Mouse (Mus musculus): Measurements from ENCODE around the gene Lpcat1. TPM values are rescaled to one million over a fixed set of nuclear protein-coding genes. Genes with fewer than 3 reads are reported as not detected.

Gene Lpcat1
- polyA plus RNA-seq, 1 experiment = 3.8 TPM

- peaks cover 77% of the 10 kb centered on the region for H3K36me3 ChIP-seq (replicated peaks; ENCODE audit: low read length)
- H3K27me3 ChIP-seq (replicated peaks) = no peaks in the 10 kb centered on the region
- no peak overlapping the region for H3K4me3 ChIP-seq (replicated peaks)
- TF ChIP-seq FLI1 (IDR thresholded peaks at IDR 0.05; ENCODE audit: low read length) = no peak
- no peaks in the 10 kb centered on the region for H3K9me3 ChIP-seq
- peaks cover 47% of the 10 kb centered on the region for H3K4me1 ChIP-seq
Measured at GRCm38 (mm10) chr13:73505686-73506467, 38.9 kb downstream of the Lpcat1 start.

- H3K27me3 ChIP-seq (replicated peaks) = no peaks in the 10 kb centered on the region
- H3K9me3 ChIP-seq = no peaks in the 10 kb centered on the region
- TF ChIP-seq FLI1 (IDR thresholded peaks at IDR 0.05; ENCODE audit: low read length) = no peak
- no peak for TF ChIP-seq GATA1 (IDR thresholded peaks at IDR 0.05; ENCODE audit: borderline replicate concordance, low read length)
- H3K36me3 ChIP-seq (replicated peaks; ENCODE audit: low read length) = peaks cover 88% of the 10 kb centered on the region
- no peak overlapping the region for H3K4me3 ChIP-seq (replicated peaks)
- peaks cover 32% of the 10 kb centered on the region for H3K4me1 ChIP-seq
Measured at GRCm38 (mm10) chr13:73508817-73509550, 42.0 kb downstream of the Lpcat1 start.

- H3K4me3 ChIP-seq (replicated peaks) = no peak overlapping the region
- H3K9me3 ChIP-seq = no peaks in the 10 kb centered on the region
- TF ChIP-seq FLI1 (IDR thresholded peaks at IDR 0.05; ENCODE audit: low read length) (no peak), GATA1 (IDR thresholded peaks at IDR 0.05; ENCODE audit: borderline replicate concordance, low read length) (no peak)
- H3K4me1 ChIP-seq = peaks cover 32% of the 10 kb centered on the region
- H3K27me3 ChIP-seq (replicated peaks) = no peaks in the 10 kb centered on the region
- peaks cover 91% of the 10 kb centered on the region for H3K36me3 ChIP-seq (replicated peaks; ENCODE audit: low read length)
Measured at GRCm38 (mm10) chr13:73509869-73510268, 42.9 kb downstream of the Lpcat1 start.

GRCm38 (mm10) chr13:73512776-73513673 is 46.0 kb downstream of the Lpcat1 start:
- H3K4me3 ChIP-seq (replicated peaks) = no peak overlapping the region
- no peaks in the 10 kb centered on the region for H3K27me3 ChIP-seq (replicated peaks)
- H3K4me1 ChIP-seq = peaks cover 24% of the 10 kb centered on the region
- H3K9me3 ChIP-seq = no peaks in the 10 kb centered on the region
- peaks cover 86% of the 10 kb centered on the region for H3K36me3 ChIP-seq (replicated peaks; ENCODE audit: low read length)
- TF ChIP-seq FLI1 (IDR thresholded peaks at IDR 0.05; ENCODE audit: low read length) (no peak), GATA1 (IDR thresholded peaks at IDR 0.05; ENCODE audit: borderline replicate concordance, low read length) (no peak)

- Histone ChIP-seq H3K9me3 (no peaks in the 10 kb centered on the region), H3K27me3 (replicated peaks) (peaks cover 2% of the 10 kb centered on the region), H3K4me1 (peaks cover 21% of the 10 kb centered on the region), H3K4me3 (replicated peaks) (no peak overlapping the region), H3K36me3 (replicated peaks; ENCODE audit: low read length) (peaks cover 51% of the 10 kb centered on the region)
- TF ChIP-seq GATA1 (IDR thresholded peaks at IDR 0.05; ENCODE audit: borderline replicate concordance, low read length) = no peak
- TF ChIP-seq FLI1 (IDR thresholded peaks at IDR 0.05; ENCODE audit: low read length) = no peak
Measured at GRCm38 (mm10) chr13:73516886-73517285, 49.9 kb downstream of the Lpcat1 start.

- TF ChIP-seq FLI1 (IDR thresholded peaks at IDR 0.05; ENCODE audit: low read length) (no peak), GATA1 (IDR thresholded peaks at IDR 0.05; ENCODE audit: borderline replicate concordance, low read length) (no peak)
- Histone ChIP-seq H3K36me3 (replicated peaks; ENCODE audit: low read length) (peaks cover 8% of the 10 kb centered on the region), H3K9me3 (peaks cover 20% of the 10 kb centered on the region), H3K27me3 (replicated peaks) (peaks cover 30% of the 10 kb centered on the region), H3K4me3 (replicated peaks) (no peak overlapping the region), H3K4me1 (peaks cover 59% of the 10 kb centered on the region)
Measured at GRCm38 (mm10) chr13:73533716-73534115, 66.7 kb downstream of the Lpcat1 start.

GRCm38 (mm10) chr13:73535287-73535686 is 68.3 kb downstream of the Lpcat1 start:
- Histone ChIP-seq H3K4me1 (peaks cover 72% of the 10 kb centered on the region), H3K9me3 (peaks cover 17% of the 10 kb centered on the region), H3K27me3 (replicated peaks) (peaks cover 38% of the 10 kb centered on the region), H3K36me3 (replicated peaks; ENCODE audit: low read length) (peaks cover 11% of the 10 kb centered on the region), H3K4me3 (replicated peaks) (peak overlapping the region; percentile 94)
- no peak for TF ChIP-seq GATA1 (IDR thresholded peaks at IDR 0.05; ENCODE audit: borderline replicate concordance, low read length)
- TF ChIP-seq FLI1 (IDR thresholded peaks at IDR 0.05; ENCODE audit: low read length) = no peak

GRCm38 (mm10) chr13:73536403-73536821 is 69.4 kb downstream of the Lpcat1 start, which contains the start of gene Slc6a3:
TSS of gene Slc6a3 (plus strand) at chr13:73536747.
- H3K9me3 ChIP-seq = peaks cover 10% of the 10 kb centered on the region; the same call in 1 of the 2 replicates
- peaks cover 73% of the 10 kb centered on the region for H3K4me1 ChIP-seq
- H3K27me3 ChIP-seq (replicated peaks) = peaks cover 45% of the 10 kb centered on the region
- no peak for TF ChIP-seq FLI1 (IDR thresholded peaks at IDR 0.05; ENCODE audit: low read length)
- no peak for TF ChIP-seq GATA1 (IDR thresholded peaks at IDR 0.05; ENCODE audit: borderline replicate concordance, low read length)
- peak within 1 kb of the TSS; percentile 94 for H3K4me3 ChIP-seq (replicated peaks)
- H3K36me3 ChIP-seq (replicated peaks; ENCODE audit: low read length) = peaks cover 15% of the 10 kb centered on the region

- Histone ChIP-seq H3K4me1 (peaks cover 73% of the 10 kb centered on the region), H3K9me3 (peaks cover 7% of the 10 kb centered on the region; the same call in 1 of the 2 replicates), H3K36me3 (replicated peaks; ENCODE audit: low read length) (peaks cover 19% of the 10 kb centered on the region), H3K27me3 (replicated peaks) (peaks cover 49% of the 10 kb centered on the region), H3K4me3 (replicated peaks) (peak overlapping the region; percentile 94)
- TF ChIP-seq FLI1 (IDR thresholded peaks at IDR 0.05; ENCODE audit: low read length) (no peak), GATA1 (IDR thresholded peaks at IDR 0.05; ENCODE audit: borderline replicate concordance, low read length) (no peak)
Measured at GRCm38 (mm10) chr13:73536824-73537223, 69.8 kb downstream of the Lpcat1 start.

Data from megakaryocyte, embryonic 14.5 days (primary cell).